Mouse (Mus musculus): Measurements from ENCODE around the gene Mog. TPM values are rescaled to one million over a fixed set of nuclear protein-coding genes. Genes with fewer than 3 reads are reported as not detected.

Gene Mog
- not detected in 2 replicates for polyA plus RNA-seq (2012; rRNA removed)

GRCm38 (mm10) chr17:37022628-37023576 lies at the start of gene Mog:
TSS of gene Mog (minus strand) at chr17:37023398.
- Histone ChIP-seq H3K4me3 (ENCODE audit: control insufficient read depth, insufficient read depth, low read length) (no peak within 1 kb of the TSS), H3K27me3 (ENCODE audit: control insufficient read depth, insufficient read depth, low read length) (no peaks in the 10 kb centered on the region), H3K36me3 (ENCODE audit: control insufficient read depth, insufficient read depth, low read length) (no peaks in the 10 kb centered on the region), H3K27ac (ENCODE audit: control insufficient read depth, insufficient read depth, low read length) (no peak within 1 kb of the TSS), H3K4me1 (replicated peaks; ENCODE audit: control insufficient read depth, insufficient read depth, low read length) (peaks cover 4% of the 10 kb centered on the region; the same call in 1 of the 2 replicates)
- TF ChIP-seq CTCF (IDR thresholded peaks at IDR 0.05; ENCODE audit: borderline replicate concordance, control insufficient read depth, extremely low read depth, insufficient read depth, low read length, poor library complexity) (no peak), POLR2A (IDR thresholded peaks at IDR 0.05; ENCODE audit: control insufficient read depth, extremely low read depth, insufficient read depth, low read length, poor library complexity) (no peak)
- 69% methylated on average over 9 of the region's 9 CpGs for WGBS
- no peak for DNase-seq

GRCm38 (mm10) chr17:37072730-37073276 lies 49.6 kb upstream of the Mog start:
- DNase-seq: no peak
- H3K36me3 ChIP-seq (ENCODE audit: control insufficient read depth, insufficient read depth, low read length): peaks cover 35% of the 10 kb centered on the region
- H3K4me3 ChIP-seq (ENCODE audit: control insufficient read depth, insufficient read depth, low read length): no peak overlapping the region
- H3K4me1 ChIP-seq (replicated peaks; ENCODE audit: control insufficient read depth, insufficient read depth, low read length): no peaks in the 10 kb centered on the region
- whole genome bisulfite sequencing: 89% methylated on average over 11 of the region's 11 CpGs
- H3K27ac ChIP-seq (ENCODE audit: control insufficient read depth, insufficient read depth, low read length): no peak overlapping the region
- H3K27me3 ChIP-seq (ENCODE audit: control insufficient read depth, insufficient read depth, low read length): no peaks in the 10 kb centered on the region
- TF ChIP-seq CTCF (IDR thresholded peaks at IDR 0.05; ENCODE audit: borderline replicate concordance, control insufficient read depth, extremely low read depth, insufficient read depth, low read length, poor library complexity): no peak
- no peak for TF ChIP-seq POLR2A (IDR thresholded peaks at IDR 0.05; ENCODE audit: control insufficient read depth, extremely low read depth, insufficient read depth, low read length, poor library complexity)

GRCm38 (mm10) chr17:37072080-37072729 lies 49.0 kb upstream of the Mog start:
- Histone ChIP-seq H3K4me3 (ENCODE audit: control insufficient read depth, insufficient read depth, low read length) (no peak overlapping the region), H3K4me1 (replicated peaks; ENCODE audit: control insufficient read depth, insufficient read depth, low read length) (no peaks in the 10 kb centered on the region), H3K36me3 (ENCODE audit: control insufficient read depth, insufficient read depth, low read length) (peaks cover 41% of the 10 kb centered on the region), H3K27ac (ENCODE audit: control insufficient read depth, insufficient read depth, low read length) (no peak overlapping the region), H3K27me3 (ENCODE audit: control insufficient read depth, insufficient read depth, low read length) (no peaks in the 10 kb centered on the region)
- DNase-seq: no peak
- TF ChIP-seq CTCF (IDR thresholded peaks at IDR 0.05; ENCODE audit: borderline replicate concordance, control insufficient read depth, extremely low read depth, insufficient read depth, low read length, poor library complexity) (no peak), POLR2A (IDR thresholded peaks at IDR 0.05; ENCODE audit: control insufficient read depth, extremely low read depth, insufficient read depth, low read length, poor library complexity) (no peak)
- WGBS: 96% methylated on average over 12 of the region's 12 CpGs

- H3K27me3 ChIP-seq (ENCODE audit: control insufficient read depth, insufficient read depth, low read length): no peaks in the 10 kb centered on the region
- no peak for TF ChIP-seq CTCF (IDR thresholded peaks at IDR 0.05; ENCODE audit: borderline replicate concordance, control insufficient read depth, extremely low read depth, insufficient read depth, low read length, poor library complexity)
- TF ChIP-seq POLR2A (IDR thresholded peaks at IDR 0.05; ENCODE audit: control insufficient read depth, extremely low read depth, insufficient read depth, low read length, poor library complexity): no peak
- H3K27ac ChIP-seq (ENCODE audit: control insufficient read depth, insufficient read depth, low read length): no peak overlapping the region
- WGBS: 95% methylated on average over 8 of the region's 8 CpGs
- no peak for DNase-seq
- no peaks in the 10 kb centered on the region for H3K4me1 ChIP-seq (replicated peaks; ENCODE audit: control insufficient read depth, insufficient read depth, low read length)
- peaks cover 45% of the 10 kb centered on the region for H3K36me3 ChIP-seq (ENCODE audit: control insufficient read depth, insufficient read depth, low read length)
- H3K4me3 ChIP-seq (ENCODE audit: control insufficient read depth, insufficient read depth, low read length): no peak overlapping the region
These were observed 46.9 kb upstream of the Mog start for GRCm38 (mm10) chr17:37070121-37070520.

GRCm38 (mm10) chr17:37067861-37068260 lies 44.7 kb upstream of the Mog start:
- DNase-seq: no peak
- Histone ChIP-seq H3K4me1 (replicated peaks; ENCODE audit: control insufficient read depth, insufficient read depth, low read length) (no peaks in the 10 kb centered on the region), H3K27me3 (ENCODE audit: control insufficient read depth, insufficient read depth, low read length) (no peaks in the 10 kb centered on the region), H3K27ac (ENCODE audit: control insufficient read depth, insufficient read depth, low read length) (no peak overlapping the region), H3K4me3 (ENCODE audit: control insufficient read depth, insufficient read depth, low read length) (no peak overlapping the region), H3K36me3 (ENCODE audit: control insufficient read depth, insufficient read depth, low read length) (peaks cover 58% of the 10 kb centered on the region)
- no peak for TF ChIP-seq CTCF (IDR thresholded peaks at IDR 0.05; ENCODE audit: borderline replicate concordance, control insufficient read depth, extremely low read depth, insufficient read depth, low read length, poor library complexity)
- no peak for TF ChIP-seq POLR2A (IDR thresholded peaks at IDR 0.05; ENCODE audit: control insufficient read depth, extremely low read depth, insufficient read depth, low read length, poor library complexity)
- WGBS: 93% methylated on average over 1 of the region's 1 CpGs

- H3K4me3 ChIP-seq (ENCODE audit: control insufficient read depth, insufficient read depth, low read length): no peak overlapping the region
- TF ChIP-seq CTCF (IDR thresholded peaks at IDR 0.05; ENCODE audit: borderline replicate concordance, control insufficient read depth, extremely low read depth, insufficient read depth, low read length, poor library complexity): no peak
- no peak for TF ChIP-seq POLR2A (IDR thresholded peaks at IDR 0.05; ENCODE audit: control insufficient read depth, extremely low read depth, insufficient read depth, low read length, poor library complexity)
- no peaks in the 10 kb centered on the region for H3K4me1 ChIP-seq (replicated peaks; ENCODE audit: control insufficient read depth, insufficient read depth, low read length)
- no peak overlapping the region for H3K27ac ChIP-seq (ENCODE audit: control insufficient read depth, insufficient read depth, low read length)
- DNase-seq: no peak
- 94% methylated on average over 2 of the region's 2 CpGs for WGBS
- no peaks in the 10 kb centered on the region for H3K27me3 ChIP-seq (ENCODE audit: control insufficient read depth, insufficient read depth, low read length)
- peaks cover 62% of the 10 kb centered on the region for H3K36me3 ChIP-seq (ENCODE audit: control insufficient read depth, insufficient read depth, low read length)
These were observed 42.8 kb upstream of the Mog start for GRCm38 (mm10) chr17:37065993-37066392.

Measured in thymus, adult 2 months (tissue).